Mouse (Mus musculus) erythroblast, embryonic 14.5 days (primary cell): Measurements from ENCODE around the gene Olfr967.

ENCODE experiments used
- GATA1 ChIP-seq: IDR thresholded peaks from 2 replicates; pipeline ENCODE4 v1.6.1; 2012; ENCODE audit warnings: low read length, inconsistent platforms, mixed read lengths
- TAL1 ChIP-seq: IDR thresholded peaks from 3 replicates; pipeline ENCODE4 v1.6.1; 2012; ENCODE audit warnings: low read length, inconsistent platforms, mixed read lengths

DNA sequence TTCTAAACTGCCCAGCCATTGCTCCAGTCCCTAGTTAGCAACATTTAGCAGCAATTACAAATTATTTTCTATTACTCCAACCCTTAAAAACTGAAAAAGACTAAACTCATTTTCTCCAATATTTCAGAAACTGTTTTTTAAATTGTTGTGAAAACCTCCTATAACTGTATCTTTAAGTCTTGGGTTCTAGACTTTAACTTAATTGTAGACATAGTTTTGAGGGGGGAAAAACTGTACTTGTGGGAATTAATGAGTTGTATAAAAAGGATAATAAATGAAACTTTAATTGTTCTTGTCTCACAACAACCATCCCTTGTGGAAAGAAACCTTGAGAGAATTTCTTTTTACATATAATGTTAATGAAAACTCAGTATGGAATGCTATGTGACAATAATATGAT lies 15.4 kb upstream of the Olfr967 start, which contains the start of gene Olfr150:
- TF ChIP-seq TAL1, result no peak
- TF ChIP-seq GATA1, result no peak
